Mouse (Mus musculus) small intestine, adult 2 months (tissue): ENCODE measurements around the gene Gm1113. TPM values are rescaled to one million over a fixed set of nuclear protein-coding genes. Genes with fewer than 3 reads are reported as not detected.

Source experiments
- H3K27ac ChIP-seq: fragments of 200-500 bp; 2 replicates; pipeline ENCODE4 v1.5.1; 2012; ENCODE audit warnings: low read depth, low read length, control low read depth, inconsistent platforms; ENCODE audit not compliant: insufficient read depth
- H3K27me3 ChIP-seq: fragments of 200-500 bp; 2 replicates; pipeline ENCODE4 v1.6.1; 2012; ENCODE audit warnings: mild to moderate bottlenecking, moderate library complexity, low read length, inconsistent platforms; ENCODE audit not compliant: control insufficient read depth, insufficient read depth
- H3K36me3 ChIP-seq: fragments of 200-500 bp; 2 replicates; pipeline ENCODE4 v1.6.1; 2012; ENCODE audit warnings: mild to moderate bottlenecking, low read length, control low read depth, inconsistent platforms; ENCODE audit not compliant: control insufficient read depth, insufficient read depth
- H3K4me1 ChIP-seq: fragments of 200-500 bp; 2 replicates; pipeline ENCODE4 v1.6.1; 2012; ENCODE audit warnings: low read length, inconsistent platforms, mixed read lengths; ENCODE audit not compliant: control insufficient read depth, insufficient read depth, insufficient read length
- H3K4me3 ChIP-seq: fragments of 200-500 bp; 2 replicates; pipeline ENCODE4 v1.5.1; 2012; ENCODE audit warnings: low read depth, mild to moderate bottlenecking, control low read depth, inconsistent platforms, low read length, moderate library complexity
- CTCF ChIP-seq: fragments of 200-500 bp; IDR thresholded peaks from 2 replicates; pipeline ENCODE4 v1.5.1; 2012; ENCODE audit warnings: low read depth, mild to moderate bottlenecking, control low read depth, inconsistent platforms, low read length, moderate library complexity, mixed read lengths; ENCODE audit not compliant: insufficient replicate concordance, insufficient read length; ENCODE audit errors: extremely low read depth
- POLR2A ChIP-seq: fragments of 200-500 bp; IDR thresholded peaks from 2 replicates; pipeline ENCODE4 v1.6.1; 2012; ENCODE audit warnings: low read depth, mild to moderate bottlenecking, control low read depth, inconsistent platforms, low read length, moderate library complexity
- WGBS: fragments of 180-500 bp; shearing (Covaris S2); methylation state at CpG from one replicate; pipeline ENCODE4 v1.1.7; 2018; 5-methylcytosine and 5-hydroxymethylcytosine counted together
- polyA plus RNA-seq: library from polyadenylated mRNA; depleted of rRNA; stranded (reverse); fragments of >200 nt; gene quantifications from 2 replicates; pipeline ENCODE4 v1.2.3, GENCODE M21; 2012

Gm1113 gene
- polyA plus RNA-seq, 1 experiment, result not detected

- Histone ChIP-seq H3K4me3 (no peak overlapping the region), H3K4me1 (no peaks in the 10 kb centered on the region), H3K27ac (no peak overlapping the region), H3K36me3 (peaks cover 7% of the 10 kb centered on the region), H3K27me3 (no peaks in the 10 kb centered on the region)
- WGBS, result 88% methylated on average over 10 of the region's 10 CpGs
- TF ChIP-seq POLR2A (no peak), CTCF (no peak)
Observed at GRCm38 (mm10) chr9:35502361-35503000, 15.6 kb downstream of the Gm1113 start.

- no peak for TF ChIP-seq POLR2A
- no peak for TF ChIP-seq CTCF
- 79% methylated on average over 6 of the region's 6 CpGs for WGBS
- H3K36me3 ChIP-seq, result peaks cover 7% of the 10 kb centered on the region
Observed at GRCm38 (mm10) chr9:35499946-35500345, 18.1 kb downstream of the Gm1113 start.

GRCm38 (mm10) chr9:35495471-35495870 is 22.6 kb downstream of the Gm1113 start:
- H3K4me3 ChIP-seq, result no peak overlapping the region
- TF ChIP-seq POLR2A, result no peak
- H3K36me3 ChIP-seq, result no peaks in the 10 kb centered on the region
- 77% methylated on average over 3 of the region's 3 CpGs for WGBS
- H3K27me3 ChIP-seq, result no peaks in the 10 kb centered on the region
- no peak overlapping the region for H3K27ac ChIP-seq
- H3K4me1 ChIP-seq, result peaks cover 2% of the 10 kb centered on the region; the same call in 1 of the 2 replicates

More at GRCm38 (mm10) chr9:35499946-35500345, 18.1 kb downstream of the Gm1113 start:
- Histone ChIP-seq H3K27ac (no peak overlapping the region), H3K27me3 (no peaks in the 10 kb centered on the region), H3K4me3 (no peak overlapping the region), H3K4me1 (no peaks in the 10 kb centered on the region)

- Histone ChIP-seq H3K36me3 (no peaks in the 10 kb centered on the region), H3K27me3 (no peaks in the 10 kb centered on the region), H3K27ac (no peak overlapping the region), H3K4me1 (peaks cover 2% of the 10 kb centered on the region; the same call in 1 of the 2 replicates), H3K4me3 (no peak overlapping the region)
- WGBS, result 87% methylated on average over 4 of the region's 4 CpGs
- TF ChIP-seq POLR2A (no peak), CTCF (no peak)
Observed at GRCm38 (mm10) chr9:35494937-35495336, 23.1 kb downstream of the Gm1113 start.

GRCm38 (mm10) chr9:35493733-35494092 is 24.4 kb downstream of the Gm1113 start:
- TF ChIP-seq POLR2A, result no peak
- TF ChIP-seq CTCF, result no peak
- 28% methylated on average over 4 of the region's 4 CpGs for WGBS
- H3K4me1 ChIP-seq, result peaks cover 2% of the 10 kb centered on the region; the same call in 1 of the 2 replicates
- no peak overlapping the region for H3K4me3 ChIP-seq
- H3K27me3 ChIP-seq, result no peaks in the 10 kb centered on the region
- peaks cover 5% of the 10 kb centered on the region for H3K36me3 ChIP-seq
- no peak overlapping the region for H3K27ac ChIP-seq

GRCm38 (mm10) chr9:35493033-35493732 is 24.9 kb downstream of the Gm1113 start:
- WGBS, result 49% methylated on average over 7 of the region's 7 CpGs
- Histone ChIP-seq H3K4me1 (peaks cover 2% of the 10 kb centered on the region; the same call in 1 of the 2 replicates), H3K27ac (no peak overlapping the region), H3K4me3 (no peak overlapping the region), H3K27me3 (no peaks in the 10 kb centered on the region), H3K36me3 (peaks cover 5% of the 10 kb centered on the region)
- TF ChIP-seq CTCF, result no peak

GRCm38 (mm10) chr9:35491109-35491866 is 26.8 kb downstream of the Gm1113 start:
- Histone ChIP-seq H3K27ac (no peak overlapping the region), H3K36me3 (peaks cover 10% of the 10 kb centered on the region), H3K4me1 (peaks cover 2% of the 10 kb centered on the region; the same call in 1 of the 2 replicates), H3K27me3 (no peaks in the 10 kb centered on the region), H3K4me3 (no peak overlapping the region)
- 87% methylated on average over 11 of the region's 11 CpGs for WGBS
- TF ChIP-seq POLR2A (no peak), CTCF (no peak)
